In the genomic region with DNA sequence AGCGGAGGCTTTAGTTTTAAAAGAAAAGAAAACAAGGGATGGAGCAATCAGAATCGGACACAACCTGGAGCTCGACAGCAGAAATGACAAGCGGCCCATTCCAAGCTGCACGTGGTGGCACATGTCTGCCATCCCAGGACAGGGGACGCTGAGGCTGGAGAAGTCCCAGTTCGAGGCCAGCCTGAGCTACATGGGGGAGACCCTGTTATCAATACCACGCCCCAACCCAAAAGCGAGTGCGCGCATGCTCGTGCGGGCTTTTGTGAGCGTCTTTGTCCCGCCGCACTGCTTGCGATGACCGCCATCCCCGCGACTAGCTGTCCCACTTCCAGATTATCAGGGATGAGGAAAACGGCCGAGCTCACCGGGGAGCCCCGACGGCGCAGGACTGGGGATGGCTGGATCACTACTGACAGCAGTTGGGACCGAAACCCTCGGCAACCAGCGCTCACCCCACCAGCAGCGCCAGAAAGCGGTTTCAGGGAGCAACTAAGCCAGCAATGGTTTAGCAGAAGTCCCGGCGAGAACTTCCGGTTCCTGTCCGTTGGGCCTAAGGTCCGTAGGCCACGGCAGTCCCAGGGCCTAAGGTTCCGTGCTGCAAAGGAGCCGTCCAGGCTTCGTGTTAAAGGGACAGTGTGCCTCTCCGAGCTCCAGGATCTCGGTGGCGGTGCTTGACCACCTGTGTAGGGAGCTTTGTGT, we compare ENCODE assay signal across 8 mouse cellular contexts. TPM values are rescaled to one million over a fixed set of nuclear protein-coding genes. Genes with fewer than 3 reads are reported as not detected.
A peak's percentile ranks its signal among the peaks of the same experiment; 100 is the strongest.
DNase-seq lines count a peak whose midpoint lies in the region; ATAC-seq and TF ChIP-seq lines count a peak whose summit lies in the region.

A gene (minus strand): TSS at position 51 of the 699 bp plus-strand sequence.
A gene (minus strand): TSS at position 529 of the 699 bp plus-strand sequence.

- H3K27me3 ChIP-seq in hindbrain, embryonic 10.5 days (ENCODE audit: insufficient read depth, poor library complexity, severe bottlenecking), result no peaks in the 10 kb centered on the region
- H3K27me3 ChIP-seq in lung, embryonic 16.5 days (ENCODE audit: control insufficient read depth, insufficient read depth, low read depth, low read length), result no peaks in the 10 kb centered on the region
- H3K27me3 ChIP-seq in thymus, adult 2 months (ENCODE audit: control insufficient read depth, insufficient read depth, low read length), result no peaks in the 10 kb centered on the region

- peak; percentile 94 for DNase-seq in Muller cell, postnatal 12 days (ENCODE audit: inconsistent ontology term)
- peak; percentile 91 for DNase-seq in cerebellum, adult 9-10 months
- peak; percentile 93 for DNase-seq in hindbrain, embryonic 10.5 days (ENCODE audit: low spot score)
- peak; percentile 82 for DNase-seq in layer of hippocampus, adult 9-11 months
- DNase-seq in ovary, adult 18-20 months (ENCODE audit: low spot score), result peak; percentile 75
- DNase-seq in thymus, adult 2 months, result peak; percentile 86

- H3K9ac ChIP-seq in lung, embryonic 16.5 days (ENCODE audit: low read length), result peak within 1 kb of the TSS; percentile 89

- under 1% methylated on average over 43 of the region's 43 CpGs for WGBS in hindbrain, embryonic 10.5 days
- WGBS in lung, embryonic 16.5 days, result 1% methylated on average over 43 of the region's 43 CpGs
- 1% methylated on average over 43 of the region's 43 CpGs for WGBS in thymus, adult 2 months

- H3K9me3 ChIP-seq in hindbrain, embryonic 10.5 days, result no peaks in the 10 kb centered on the region
- H3K9me3 ChIP-seq in lung, embryonic 16.5 days (ENCODE audit: control insufficient read depth, low read length), result no peaks in the 10 kb centered on the region

- ATAC-seq in frontal cortex, adult (ENCODE audit: low TSS enrichment), result peak; percentile 82
- ATAC-seq in lung, embryonic 16.5 days (ENCODE audit: low read depth), result peak; percentile 89

- H3K4me3 ChIP-seq in hindbrain, embryonic 10.5 days, result peak within 1 kb of the TSS; percentile 94
- peak within 1 kb of the TSS; percentile 99 for H3K4me3 ChIP-seq in lung, embryonic 16.5 days (ENCODE audit: low read length)
- peak within 1 kb of the TSS; percentile 99 for H3K4me3 ChIP-seq in thymus, adult 2 months (ENCODE audit: control insufficient read depth, insufficient read depth, low read length)

- peaks cover 21% of the 10 kb centered on the region for H3K4me1 ChIP-seq in hindbrain, embryonic 10.5 days (replicated peaks)
- H3K4me1 ChIP-seq in lung, embryonic 16.5 days (replicated peaks; ENCODE audit: control insufficient read depth, insufficient read depth, low read length), result peaks cover 8% of the 10 kb centered on the region
- peaks cover 16% of the 10 kb centered on the region for H3K4me1 ChIP-seq in thymus, adult 2 months (replicated peaks; ENCODE audit: control insufficient read depth, insufficient read depth, low read length)

- peaks cover 32% of the 10 kb centered on the region for H3K36me3 ChIP-seq in hindbrain, embryonic 10.5 days
- peaks cover 17% of the 10 kb centered on the region for H3K36me3 ChIP-seq in lung, embryonic 16.5 days (ENCODE audit: control insufficient read depth, insufficient read depth, low read length)
- H3K36me3 ChIP-seq in thymus, adult 2 months (ENCODE audit: control insufficient read depth, insufficient read depth, low read length), result 0 out of 2 replicates have a peak, but pooled peaks cover 9% of the 10 kb centered on the region

- no peak for TF ChIP-seq POLR2A in thymus, adult 2 months (IDR thresholded peaks at IDR 0.05; ENCODE audit: control insufficient read depth, extremely low read depth, insufficient read depth, low read length, poor library complexity)

- TF ChIP-seq CTCF in thymus, adult 2 months (IDR thresholded peaks at IDR 0.05; ENCODE audit: borderline replicate concordance, control insufficient read depth, extremely low read depth, insufficient read depth, low read length, poor library complexity), result 0 out of 2 replicates have a peak, but pooled peaks have one; percentile 28

- peak within 1 kb of the TSS; percentile 81 for H3K4me2 ChIP-seq in lung, embryonic 16.5 days (ENCODE audit: low read depth, low read length)

- H3K27ac ChIP-seq in hindbrain, embryonic 10.5 days, result peak within 1 kb of the TSS; percentile 93
- peak within 1 kb of the TSS; percentile 59 for H3K27ac ChIP-seq in lung, embryonic 16.5 days (ENCODE audit: low read length)
- H3K27ac ChIP-seq in thymus, adult 2 months (ENCODE audit: control insufficient read depth, insufficient read depth, low read length), result no peak within 1 kb of the TSS

RNA-seq across cellular contexts. Expression of the first gene that starts in this region (rescaled TPM):
- polyA plus RNA-seq in hindbrain, embryonic 10.5 days (2016; fragmentation: Nextera tagmentation; extraction: Ambion mirVana), result not detected in 2 replicates
- not detected in 2 replicates for polyA plus RNA-seq in lung, embryonic 16.5 days (2015; fragmentation: Nextera tagmentation; extraction: Ambion mirVana)
- not detected in 2 replicates for polyA plus RNA-seq in thymus, adult 2 months (2012; rRNA removed)

RNA-seq across cellular contexts. Expression of the second gene that starts in this region (rescaled TPM):
- 97.5 and 97.7 TPM in 2 replicates for polyA plus RNA-seq in hindbrain, embryonic 10.5 days (2016; fragmentation: Nextera tagmentation; extraction: Ambion mirVana)
- polyA plus RNA-seq in lung, embryonic 16.5 days (2015; fragmentation: Nextera tagmentation; extraction: Ambion mirVana), result 69.5 and 75.9 TPM in 2 replicates
- polyA plus RNA-seq in thymus, adult 2 months (2012; rRNA removed), result 43.9 and 51.6 TPM in 2 replicates
